Mouse (Mus musculus) embryonic fibroblast, embryonic 13.5 days (primary cell): Measurements from ENCODE around the gene Mcur1.

Source experiments
- CTCF ChIP-seq: IDR thresholded peaks from 2 replicates; pipeline ENCODE4 v1.5.1; 2011; ENCODE audit warnings: mild to moderate bottlenecking, control low read depth, low read length, moderate library complexity, borderline replicate concordance; ENCODE audit not compliant: insufficient read depth
- POLR2A ChIP-seq: IDR thresholded peaks from 2 replicates; pipeline ENCODE4 v1.6.1; 2011; ENCODE audit warnings: low read depth, mild to moderate bottlenecking, control low read depth, low read length, moderate library complexity

DNA sequence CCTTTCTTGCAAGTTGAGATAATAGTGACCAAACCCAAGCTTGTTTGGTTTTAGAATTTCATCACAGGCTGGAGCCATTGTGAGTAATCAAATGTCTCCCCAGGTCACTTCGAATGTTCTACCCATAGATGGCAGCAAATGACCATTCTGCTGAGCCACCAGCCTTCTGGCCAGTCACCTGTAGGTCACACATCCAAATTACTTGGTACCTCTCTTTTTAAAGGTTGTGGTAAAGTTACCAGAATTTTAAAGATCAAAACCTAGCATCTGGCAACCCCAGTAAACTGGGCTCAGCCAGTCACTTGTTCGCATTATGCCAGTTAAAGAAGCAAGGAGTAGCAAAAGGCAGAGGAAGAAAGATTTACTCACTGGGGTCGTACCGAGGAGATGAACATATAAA, 35.9 kb upstream of the Mcur1 start:
- no peak for TF ChIP-seq POLR2A
- peak; percentile 86 for TF ChIP-seq CTCF
